Mouse (Mus musculus) hindbrain, embryonic 15.5 days (tissue): ENCODE data around the gene Gpr149. TPM values are rescaled to one million over a fixed set of nuclear protein-coding genes. Genes with fewer than 3 reads are reported as not detected.

Experiments used
- ATAC-seq: fragments of 200-750 bp; cut with Nextera tagmentation; 2 replicates; pipeline ENCODE4 v1.8.0; 2017; ENCODE audit warnings: low read depth, moderate number of reproducible peaks, moderate TSS enrichment; ENCODE audit not compliant: low FRiP score
- H3K27ac ChIP-seq: fragments of 300-500 bp; sonication (generic); replicated peaks from 2 replicates; pipeline ENCODE4 v1.5.1; 2015; ENCODE audit warnings: mild to moderate bottlenecking, inconsistent platforms
- H3K27me3 ChIP-seq: fragments of 300-500 bp; sonication (generic); 2 replicates; pipeline ENCODE4 v1.6.1; 2015; ENCODE audit warnings: control low read depth, inconsistent platforms
- H3K36me3 ChIP-seq: fragments of 300-500 bp; sonication (generic); 2 replicates; pipeline ENCODE4 v1.6.1; 2015; ENCODE audit warnings: control low read depth, inconsistent platforms
- H3K4me1 ChIP-seq: fragments of 300-500 bp; sonication (generic); replicated peaks from 2 replicates; pipeline ENCODE4 v1.6.1; 2015; ENCODE audit warnings: control low read depth, inconsistent platforms
- H3K4me2 ChIP-seq: fragments of 300-500 bp; sonication (generic); 2 replicates; pipeline ENCODE4 v1.6.1; 2015; ENCODE audit warnings: moderate library complexity, mild to moderate bottlenecking, inconsistent platforms
- H3K4me3 ChIP-seq: fragments of 300-500 bp; sonication (generic); 2 replicates; pipeline ENCODE4 v1.5.1; 2015; ENCODE audit warnings: mild to moderate bottlenecking, inconsistent platforms
- H3K9ac ChIP-seq: fragments of 300-500 bp; sonication (generic); 2 replicates; pipeline ENCODE4 v1.6.1; 2015; ENCODE audit warnings: inconsistent platforms
- H3K9me3 ChIP-seq: fragments of 300-500 bp; sonication (generic); 2 replicates; pipeline ENCODE4 v1.6.1; 2016; ENCODE audit warnings: control low read depth, inconsistent platforms
- WGBS: fragments of 180-500 bp; shearing (Covaris S2); methylation state at CpG from one replicate; pipeline ENCODE4 v1.1.7; 2015; 5-methylcytosine and 5-hydroxymethylcytosine counted together
- polyA plus RNA-seq: library from polyadenylated mRNA; unstranded; fragments of >200 nt; fragmentation: Nextera tagmentation; extraction: Ambion mirVana; gene quantifications from 2 replicates; pipeline ENCODE4 v1.2.1, GENCODE M21; 2015

The Gpr149 gene
- 3.6 and 4.9 TPM in 2 replicates for polyA plus RNA-seq

DNA sequence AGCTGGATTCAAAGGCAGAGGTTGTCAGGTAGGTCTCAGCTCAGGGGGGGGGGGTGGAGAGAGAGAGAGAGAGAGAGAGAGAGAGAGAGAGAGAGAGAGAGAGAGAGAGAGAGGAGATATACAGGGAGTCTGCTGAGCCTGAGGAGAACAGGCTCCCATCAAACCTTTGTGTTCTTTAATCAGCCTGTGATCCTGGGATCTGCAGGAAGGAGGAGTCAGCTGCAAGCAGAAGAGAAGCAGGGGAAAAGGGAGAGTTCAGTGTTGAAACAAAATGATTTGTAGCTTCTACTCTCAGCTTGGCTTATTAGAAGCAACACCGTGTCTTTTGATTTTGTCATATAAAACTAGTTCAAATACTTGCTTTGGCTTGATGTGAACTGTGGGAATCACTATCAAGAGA lies at the start of gene Gpr149:
TSS of gene Gpr149 (minus strand) at position 168 of the 400 bp plus-strand sequence.
- peak within 1 kb of the TSS; percentile 43 for H3K9ac ChIP-seq
- H3K4me3 ChIP-seq: peak within 1 kb of the TSS; percentile 52
- H3K9me3 ChIP-seq: no peaks in the 10 kb centered on the region
- no peaks in the 10 kb centered on the region for H3K27me3 ChIP-seq
- H3K4me2 ChIP-seq: peak within 1 kb of the TSS; percentile 82
- 76% methylated on average over 1 of the region's 1 CpGs for WGBS
- H3K4me1 ChIP-seq: peaks cover 11% of the 10 kb centered on the region; the same call in 1 of the 2 replicates
- H3K36me3 ChIP-seq: no peaks in the 10 kb centered on the region
- no peak within 1 kb of the TSS for H3K27ac ChIP-seq
- ATAC-seq: no peak

GRCm38 (mm10) chr3:62650551-62650950 lies 45.6 kb upstream of the Gpr149 start:
- Histone ChIP-seq H3K27ac (no peak overlapping the region), H3K4me1 (no peaks in the 10 kb centered on the region), H3K27me3 (no peaks in the 10 kb centered on the region), H3K36me3 (no peaks in the 10 kb centered on the region), H3K9ac (no peak overlapping the region), H3K4me3 (no peak overlapping the region), H3K4me2 (no peak overlapping the region), H3K9me3 (no peaks in the 10 kb centered on the region)
- no peak for ATAC-seq
- 67% methylated on average over 1 of the region's 1 CpGs for WGBS

GRCm38 (mm10) chr3:62610861-62611260 lies 5.9 kb upstream of the Gpr149 start:
- no peak for ATAC-seq
- no peak overlapping the region for H3K4me2 ChIP-seq
- H3K27ac ChIP-seq: no peak overlapping the region
- H3K36me3 ChIP-seq: no peaks in the 10 kb centered on the region
- H3K9me3 ChIP-seq: no peaks in the 10 kb centered on the region
- H3K9ac ChIP-seq: no peak overlapping the region
- H3K4me1 ChIP-seq: no peaks in the 10 kb centered on the region
- H3K4me3 ChIP-seq: no peak overlapping the region
- WGBS: 70% methylated on average over 3 of the region's 3 CpGs
- H3K27me3 ChIP-seq: no peaks in the 10 kb centered on the region

DNA sequence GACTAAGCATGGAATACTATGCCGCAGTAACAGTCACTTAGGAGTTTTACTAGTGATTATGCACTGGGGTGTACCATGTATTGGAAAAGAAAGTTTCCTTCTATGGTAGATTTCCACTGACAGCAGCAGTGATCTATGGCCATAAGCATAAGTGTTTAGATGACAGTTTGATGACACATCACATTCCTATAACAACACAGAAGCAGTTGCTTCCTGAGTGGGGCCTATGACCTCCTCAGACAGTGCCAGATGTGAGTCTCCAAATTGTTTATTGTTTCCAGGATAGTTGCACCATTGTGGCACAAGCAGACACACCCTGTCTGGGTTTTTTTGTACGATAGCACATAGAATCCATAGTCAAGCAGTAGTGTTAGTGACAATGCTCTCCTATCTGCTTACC lies 991 bp upstream of the Gpr149 start:
- Histone ChIP-seq H3K4me1 (peaks cover 11% of the 10 kb centered on the region; the same call in 1 of the 2 replicates), H3K36me3 (no peaks in the 10 kb centered on the region), H3K27ac (no peak overlapping the region), H3K9ac (no peak overlapping the region), H3K4me3 (no peak overlapping the region), H3K9me3 (no peaks in the 10 kb centered on the region), H3K27me3 (no peaks in the 10 kb centered on the region), H3K4me2 (no peak overlapping the region)
- WGBS: 96% methylated on average over 2 of the region's 2 CpGs
- no peak for ATAC-seq

DNA sequence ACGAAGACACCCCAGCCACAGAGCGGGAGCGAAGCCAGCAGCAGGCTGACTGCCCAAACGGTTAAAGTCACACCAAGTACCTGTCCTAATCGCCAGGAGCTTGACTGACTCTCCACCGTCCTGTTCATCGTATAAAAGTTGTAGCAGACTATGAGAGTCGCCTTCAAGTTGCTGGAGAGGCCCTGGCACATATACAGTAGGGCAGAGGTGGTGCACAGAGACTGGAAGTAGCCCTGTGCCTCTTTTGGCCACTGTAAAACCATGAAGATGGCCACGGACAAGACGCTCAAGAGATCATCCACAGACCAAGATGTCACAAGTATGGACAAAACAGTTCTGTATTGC lies 921 bp downstream of the Gpr149 start:
- Histone ChIP-seq H3K4me2 (peak overlapping the region; percentile 82), H3K4me3 (peak overlapping the region; percentile 52), H3K9me3 (no peaks in the 10 kb centered on the region), H3K27ac (no peak overlapping the region), H3K4me1 (peaks cover 11% of the 10 kb centered on the region; the same call in 1 of the 2 replicates), H3K9ac (peak overlapping the region; percentile 43), H3K27me3 (no peaks in the 10 kb centered on the region), H3K36me3 (no peaks in the 10 kb centered on the region)
- 18% methylated on average over 10 of the region's 10 CpGs for whole genome bisulfite sequencing
- ATAC-seq: peak; percentile 63

- H3K4me3 ChIP-seq: peak overlapping the region; percentile 52
- peak overlapping the region; percentile 43 for H3K9ac ChIP-seq
- peaks cover 11% of the 10 kb centered on the region; the same call in 1 of the 2 replicates for H3K4me1 ChIP-seq
- peak; percentile 89 for ATAC-seq
- H3K4me2 ChIP-seq: peak overlapping the region; percentile 82
- no peak overlapping the region; the same call in 1 of the 2 replicates for H3K27ac ChIP-seq
- no peaks in the 10 kb centered on the region for H3K9me3 ChIP-seq
- WGBS: under 1% methylated on average over 40 of the region's 40 CpGs
- H3K36me3 ChIP-seq: no peaks in the 10 kb centered on the region
- no peaks in the 10 kb centered on the region for H3K27me3 ChIP-seq
Observed at GRCm38 (mm10) chr3:62603231-62604046, 1.5 kb downstream of the Gpr149 start.

GRCm38 (mm10) chr3:62602466-62602865 lies 2.5 kb downstream of the Gpr149 start:
- no peaks in the 10 kb centered on the region for H3K27me3 ChIP-seq
- H3K4me3 ChIP-seq: peak overlapping the region; percentile 52
- no peaks in the 10 kb centered on the region for H3K36me3 ChIP-seq
- peaks cover 11% of the 10 kb centered on the region; the same call in 1 of the 2 replicates for H3K4me1 ChIP-seq
- H3K9me3 ChIP-seq: no peaks in the 10 kb centered on the region
- no peak overlapping the region for H3K9ac ChIP-seq
- H3K27ac ChIP-seq: no peak overlapping the region
- no peak for ATAC-seq
- WGBS: 74% methylated on average over 9 of the region's 9 CpGs
- H3K4me2 ChIP-seq: peak overlapping the region; percentile 82

DNA sequence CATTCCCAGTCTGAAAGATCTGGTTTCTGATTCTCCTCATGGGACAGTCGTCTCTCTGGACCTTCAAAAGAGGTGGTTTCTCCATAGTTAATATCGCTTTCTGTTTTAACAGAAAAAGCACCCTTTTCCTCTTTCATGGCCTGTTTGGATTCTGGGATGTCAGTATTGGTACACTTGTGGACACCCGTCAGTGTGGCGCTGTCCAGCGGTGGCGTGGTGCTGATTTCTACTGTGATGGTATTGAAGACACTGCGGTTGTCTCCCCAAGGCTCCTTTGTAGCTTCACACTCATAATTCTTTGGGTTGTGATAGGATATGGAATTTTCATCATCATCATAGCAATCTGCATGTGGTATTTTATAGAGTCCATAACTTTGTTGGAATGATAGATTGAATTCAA lies 10.1 kb downstream of the Gpr149 start:
- WGBS: 31% methylated on average over 7 of the region's 7 CpGs
- Histone ChIP-seq H3K36me3 (no peaks in the 10 kb centered on the region), H3K27me3 (no peaks in the 10 kb centered on the region), H3K9ac (no peak overlapping the region), H3K4me1 (no peaks in the 10 kb centered on the region), H3K4me3 (no peak overlapping the region), H3K9me3 (no peaks in the 10 kb centered on the region), H3K27ac (no peak overlapping the region), H3K4me2 (no peak overlapping the region)
- no peak for ATAC-seq

GRCm38 (mm10) chr3:62585072-62585471 lies 19.9 kb downstream of the Gpr149 start:
- no peaks in the 10 kb centered on the region for H3K36me3 ChIP-seq
- no peak overlapping the region for H3K27ac ChIP-seq
- no peak for ATAC-seq
- no peaks in the 10 kb centered on the region for H3K27me3 ChIP-seq
- no peak overlapping the region for H3K9ac ChIP-seq
- no peaks in the 10 kb centered on the region for H3K4me1 ChIP-seq
- WGBS: 90% methylated on average over 1 of the region's 1 CpGs
- no peak overlapping the region for H3K4me2 ChIP-seq
- no peak overlapping the region for H3K4me3 ChIP-seq
- H3K9me3 ChIP-seq: no peaks in the 10 kb centered on the region

DNA sequence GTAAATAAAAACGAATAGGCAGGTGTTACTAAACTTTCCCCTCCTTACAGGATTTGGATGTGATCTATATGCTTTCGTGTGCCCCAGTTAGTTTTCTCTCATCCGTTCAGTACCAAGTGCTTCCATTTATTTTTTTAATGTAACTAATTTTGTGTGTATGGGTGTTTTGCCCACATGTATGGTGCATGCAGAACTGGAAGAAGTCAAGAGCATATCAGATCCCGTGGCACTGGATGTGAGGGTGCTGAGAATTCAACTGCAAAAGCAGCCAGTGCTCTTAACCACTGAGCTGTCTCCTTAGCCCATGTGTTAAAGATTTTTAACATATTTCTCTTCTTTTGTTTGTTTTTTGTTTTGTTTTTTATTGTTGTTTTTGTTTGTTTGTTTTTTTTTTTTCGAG lies 77.3 kb downstream of the Gpr149 start:
- no peaks in the 10 kb centered on the region for H3K4me1 ChIP-seq
- H3K9me3 ChIP-seq: no peaks in the 10 kb centered on the region
- no peak overlapping the region for H3K9ac ChIP-seq
- WGBS: 77% methylated on average over 5 of the region's 5 CpGs
- H3K36me3 ChIP-seq: no peaks in the 10 kb centered on the region
- H3K4me2 ChIP-seq: peak overlapping the region; percentile 21; the same call in 1 of the 2 replicates
- H3K27ac ChIP-seq: no peak overlapping the region
- H3K27me3 ChIP-seq: no peaks in the 10 kb centered on the region
- H3K4me3 ChIP-seq: no peak overlapping the region
- ATAC-seq: no peak

DNA sequence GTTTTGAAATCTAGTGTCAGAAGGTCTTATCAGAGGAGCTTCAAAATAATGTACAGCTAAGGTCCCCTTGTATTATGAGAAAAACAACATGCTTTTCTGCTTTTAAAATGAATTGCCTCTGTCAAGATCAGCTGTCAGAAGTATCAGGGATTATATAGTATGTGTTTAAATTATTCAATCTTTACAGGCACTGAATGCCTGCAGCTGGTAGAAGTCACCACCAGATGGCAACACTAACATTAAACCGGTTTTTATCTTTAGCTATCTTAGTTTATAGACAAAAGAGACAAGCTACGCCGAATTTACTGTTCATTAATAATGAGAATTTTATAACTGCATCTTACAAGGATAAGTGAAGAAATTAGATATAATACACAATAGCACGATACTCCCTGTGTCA lies 77.8 kb downstream of the Gpr149 start:
- no peak overlapping the region for H3K9ac ChIP-seq
- no peak overlapping the region for H3K27ac ChIP-seq
- peak overlapping the region; percentile 21; the same call in 1 of the 2 replicates for H3K4me2 ChIP-seq
- H3K36me3 ChIP-seq: no peaks in the 10 kb centered on the region
- no peaks in the 10 kb centered on the region for H3K4me1 ChIP-seq
- H3K4me3 ChIP-seq: no peak overlapping the region
- peak; percentile 54; the same call in 1 of the 2 replicates for ATAC-seq
- WGBS: 38% methylated on average over 4 of the region's 4 CpGs
- H3K27me3 ChIP-seq: no peaks in the 10 kb centered on the region
- no peaks in the 10 kb centered on the region for H3K9me3 ChIP-seq

DNA sequence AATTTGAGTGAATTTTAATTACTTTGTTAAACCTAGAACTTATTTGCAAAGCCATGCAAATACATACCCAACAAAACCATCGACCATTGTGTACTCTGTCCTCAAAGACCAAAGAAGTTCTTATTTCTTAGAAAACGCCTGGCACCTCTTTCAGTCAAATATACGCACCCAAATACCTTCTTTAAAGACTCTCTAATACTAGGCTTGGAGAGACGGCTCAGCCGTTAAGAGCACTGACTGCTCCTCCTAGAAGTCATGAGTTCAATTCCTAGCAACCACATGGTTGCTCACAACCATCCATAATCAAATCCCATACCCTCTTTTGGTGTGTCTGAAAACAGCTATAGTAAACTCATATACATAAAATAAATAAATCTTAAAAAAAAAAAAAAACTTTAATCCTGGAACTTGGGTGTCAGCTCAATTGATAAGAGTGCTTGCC lies 97.7 kb downstream of the Gpr149 start:
- no peak overlapping the region for H3K9ac ChIP-seq
- no peaks in the 10 kb centered on the region for H3K27me3 ChIP-seq
- H3K4me1 ChIP-seq: peaks cover 21% of the 10 kb centered on the region
- no peak overlapping the region; the same call in 1 of the 2 replicates for H3K27ac ChIP-seq
- H3K4me2 ChIP-seq: peak overlapping the region; percentile 74
- WGBS: 40% methylated on average over 5 of the region's 5 CpGs
- peak overlapping the region; percentile 100 for H3K4me3 ChIP-seq
- no peaks in the 10 kb centered on the region for H3K9me3 ChIP-seq
- peak; percentile 51 for ATAC-seq
- no peaks in the 10 kb centered on the region for H3K36me3 ChIP-seq
